Mouse (Mus musculus): ENCODE data around the gene Parva.
A peak's percentile ranks its signal among the peaks of the same experiment; 100 is the strongest.

The Parva gene

GRCm38 (mm10) chr7:112426811-112427210 lies 494 bp upstream of the Parva start:
- no peak for DNase-seq (ENCODE audit: low spot score)

GRCm38 (mm10) chr7:112428158-112428535 lies 842 bp downstream of the Parva start:
- no peak for DNase-seq (ENCODE audit: low spot score)

DNA sequence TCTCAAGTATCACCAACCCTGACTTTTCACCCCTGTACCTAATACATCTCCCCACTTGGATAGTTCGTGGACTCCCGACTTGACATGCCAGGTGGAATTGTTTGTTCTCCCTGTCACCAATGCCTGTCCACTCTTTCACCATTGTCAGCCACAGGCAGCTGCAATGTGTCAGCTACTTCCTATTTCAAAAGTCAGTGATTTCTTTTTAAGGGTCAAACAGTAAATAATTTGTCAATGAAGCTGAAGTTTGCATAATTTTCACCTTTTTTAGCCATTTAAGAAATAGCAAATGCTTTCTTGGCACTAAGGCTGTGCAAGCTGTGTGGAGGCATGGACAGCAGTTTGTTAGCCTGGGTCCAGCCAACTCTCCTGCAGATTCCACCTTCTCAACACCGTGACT lies 12.5 kb downstream of the Parva start:
- DNase-seq (ENCODE audit: low spot score) = no peak

GRCm38 (mm10) chr7:112444152-112444984 lies 17.1 kb downstream of the Parva start:
- no peak for DNase-seq (ENCODE audit: low spot score)

DNA sequence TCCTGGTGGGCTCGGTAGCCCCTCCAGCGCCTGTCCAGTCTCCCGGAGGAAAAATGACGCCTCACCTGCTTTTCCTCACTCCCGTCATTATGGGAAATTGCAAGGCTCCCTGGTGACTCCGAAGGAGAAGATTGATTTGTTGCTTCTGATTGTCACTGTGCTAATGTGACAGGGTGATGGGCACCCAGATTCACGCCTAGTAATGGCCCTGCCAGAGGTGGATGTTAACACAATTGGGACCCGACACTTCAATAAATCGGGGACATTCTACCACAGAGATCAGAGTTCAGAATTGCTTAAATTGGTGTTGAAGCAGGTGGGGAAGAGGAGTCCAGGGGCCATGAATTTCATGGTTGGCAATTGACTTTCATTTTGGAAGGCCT lies 17.7 kb downstream of the Parva start:
- DNase-seq (ENCODE audit: low spot score) = no peak

GRCm38 (mm10) chr7:112446498-112446897 lies 19.2 kb downstream of the Parva start:
- no peak for DNase-seq (ENCODE audit: low spot score)

GRCm38 (mm10) chr7:112449954-112450700 lies 22.8 kb downstream of the Parva start:
- no peak for DNase-seq (ENCODE audit: low spot score)

- DNase-seq (ENCODE audit: low spot score) = no peak
These were observed 25.2 kb downstream of the Parva start for GRCm38 (mm10) chr7:112452471-112452870.

DNA sequence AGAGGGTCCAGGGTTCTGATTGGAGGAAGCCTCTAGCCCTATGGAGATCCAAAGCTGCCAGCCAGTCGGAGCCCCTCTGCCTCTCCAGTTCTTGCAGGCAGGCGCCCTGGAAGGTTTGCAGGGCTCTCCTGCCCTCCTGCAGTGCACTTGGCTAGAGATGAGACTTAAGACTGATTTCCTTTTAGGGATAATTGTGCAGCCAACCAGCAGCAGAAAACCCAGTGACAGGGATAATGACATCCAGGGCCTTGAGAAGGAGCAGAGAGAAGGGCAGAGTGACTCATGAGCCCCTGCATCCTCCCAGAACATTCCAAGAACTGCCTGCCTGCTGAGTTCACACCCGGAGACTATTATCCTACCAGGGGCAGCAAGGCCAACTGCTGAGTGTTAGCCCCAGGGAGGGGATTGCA lies 26.5 kb downstream of the Parva start:
- no peak for DNase-seq (ENCODE audit: low spot score)

DNA sequence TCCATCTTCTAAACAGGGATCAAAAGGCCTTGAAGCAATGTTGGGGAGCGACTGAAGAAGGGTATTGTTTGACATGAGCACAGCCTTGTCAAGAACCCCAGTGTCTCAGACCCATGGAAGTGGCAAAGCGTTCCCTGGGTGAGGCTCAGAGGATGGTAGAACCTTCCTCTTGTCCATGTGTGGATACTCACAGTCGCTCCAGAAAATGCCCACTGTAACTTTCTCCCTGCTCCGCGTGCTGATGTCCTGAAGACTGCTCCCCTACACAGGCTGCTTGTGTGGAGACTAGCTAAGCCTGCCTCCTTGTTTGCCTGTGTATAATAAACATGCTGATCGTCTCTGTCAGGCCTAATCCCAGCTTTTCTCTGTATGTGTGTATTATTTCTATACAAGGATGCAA lies 27.1 kb downstream of the Parva start:
- no peak for DNase-seq (ENCODE audit: low spot score)

GRCm38 (mm10) chr7:112454951-112455350 lies 27.6 kb downstream of the Parva start:
- no peak for DNase-seq (ENCODE audit: low spot score)

- no peak for DNase-seq (ENCODE audit: low spot score)
These were observed 28.3 kb downstream of the Parva start for GRCm38 (mm10) chr7:112455566-112456110.

GRCm38 (mm10) chr7:112457373-112457772 lies 30.1 kb downstream of the Parva start:
- DNase-seq (ENCODE audit: low spot score) = no peak

GRCm38 (mm10) chr7:112457920-112458319 lies 30.6 kb downstream of the Parva start:
- DNase-seq (ENCODE audit: low spot score) = no peak

- no peak for DNase-seq (ENCODE audit: low spot score)
These were observed 31.1 kb downstream of the Parva start for GRCm38 (mm10) chr7:112458440-112458839.

DNA sequence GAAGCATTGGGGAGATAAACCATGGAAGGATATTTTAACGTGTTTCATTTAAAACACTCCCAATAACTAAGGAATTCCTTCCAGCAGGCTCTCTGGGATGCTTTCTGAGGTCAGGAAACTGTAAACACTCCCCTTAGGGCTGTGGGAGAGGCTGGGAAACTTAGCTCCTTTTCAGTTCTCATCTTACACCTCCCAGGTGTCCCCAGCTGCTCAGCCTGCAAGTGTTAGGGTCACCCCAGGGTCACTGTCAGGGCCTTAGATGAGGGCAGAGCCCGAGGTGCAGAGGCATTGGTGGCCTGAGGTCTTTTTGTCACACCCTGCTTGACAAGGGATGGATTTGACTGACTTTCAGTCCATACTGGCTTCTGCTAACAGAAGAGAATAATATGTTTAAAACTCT lies 35.8 kb downstream of the Parva start:
- no peak for DNase-seq (ENCODE audit: low spot score)

GRCm38 (mm10) chr7:112465920-112466319 lies 38.6 kb downstream of the Parva start:
- no peak for DNase-seq (ENCODE audit: low spot score)

DNA sequence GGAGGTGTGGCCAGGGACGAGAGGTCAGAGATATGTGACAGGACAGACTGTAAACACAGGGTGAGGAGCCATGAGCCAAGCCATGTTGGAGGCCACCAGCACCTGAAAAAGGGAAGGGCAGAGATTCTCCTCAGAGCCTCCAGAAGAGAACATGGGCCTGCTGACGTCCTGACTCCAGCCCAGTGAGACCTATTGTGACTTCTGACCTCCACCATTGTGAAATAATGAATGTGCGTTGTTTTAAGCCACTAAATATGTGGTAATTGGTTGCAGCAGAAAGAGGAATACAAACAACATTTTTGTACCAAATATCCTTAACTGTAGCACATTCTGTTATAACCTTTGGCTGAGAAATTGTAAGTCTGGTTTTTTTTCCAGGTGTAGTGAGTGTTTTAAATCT lies 39.5 kb downstream of the Parva start:
- DNase-seq (ENCODE audit: low spot score) = no peak

DNA sequence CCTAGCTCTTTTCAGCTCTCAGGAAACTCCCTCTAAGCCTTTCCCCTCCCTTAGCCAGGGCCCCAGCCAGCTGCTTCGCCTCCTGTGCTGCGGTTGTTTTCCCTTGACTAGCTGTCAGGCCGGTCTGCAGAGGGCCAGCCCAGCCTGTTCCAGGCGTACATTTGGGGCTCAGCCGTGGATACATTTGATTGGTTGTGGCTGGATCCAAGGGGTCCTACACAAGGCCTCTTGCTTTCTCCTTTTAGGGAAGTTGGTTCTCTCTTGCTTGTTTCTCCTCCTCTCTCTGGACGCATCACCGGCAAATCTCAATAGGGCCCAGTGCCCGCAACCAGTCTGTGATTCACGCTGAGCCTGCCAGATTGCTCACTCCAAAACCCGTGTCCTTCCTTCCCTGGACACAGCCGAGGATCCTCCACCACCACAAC lies 40.4 kb downstream of the Parva start:
- DNase-seq (ENCODE audit: low spot score) = no peak

DNA sequence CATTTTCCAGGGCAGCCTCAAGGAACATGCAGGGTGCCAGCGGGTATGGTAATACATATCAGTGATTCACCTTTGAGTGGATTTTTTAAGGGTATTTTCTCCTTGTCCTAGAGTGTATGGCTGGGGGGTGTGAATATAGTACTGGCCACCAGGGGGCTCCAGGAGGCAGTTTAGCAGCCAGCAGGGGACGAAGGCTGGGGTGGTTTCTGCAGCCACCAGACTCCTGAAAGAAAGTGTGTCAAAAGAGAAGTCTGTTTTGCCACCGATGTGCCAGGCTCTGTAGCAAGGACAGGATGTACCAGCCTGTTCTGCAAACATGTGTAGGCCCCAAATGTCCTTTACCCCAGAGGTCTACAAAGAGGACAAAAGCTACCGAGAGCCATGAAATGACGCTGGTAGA lies 42.5 kb downstream of the Parva start:
- DNase-seq (ENCODE audit: low spot score) = peak; percentile 31

DNA sequence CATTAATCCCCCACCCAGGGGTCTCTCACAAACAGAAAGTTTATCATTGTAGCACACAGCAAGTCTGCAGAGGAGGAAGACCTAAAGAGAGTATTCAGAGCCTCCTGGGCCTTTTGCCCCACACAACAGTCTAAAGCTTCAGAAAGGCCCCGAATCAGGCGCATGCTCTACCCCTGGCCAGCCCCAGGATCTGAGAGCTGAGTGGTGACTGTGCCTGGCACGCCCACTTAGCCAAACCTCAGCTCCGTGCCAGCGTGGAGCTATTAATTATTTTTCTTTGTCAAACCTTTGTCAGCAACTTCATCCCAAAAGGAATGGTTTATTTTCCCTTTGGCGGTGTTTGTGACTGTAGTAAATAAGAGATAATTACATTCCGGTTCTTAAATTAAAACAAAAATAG lies 44.0 kb downstream of the Parva start:
- DNase-seq (ENCODE audit: low spot score) = no peak

- DNase-seq (ENCODE audit: low spot score) = no peak
These were observed 44.9 kb downstream of the Parva start for GRCm38 (mm10) chr7:112472024-112472707.
